Mouse (Mus musculus): ENCODE measurements around the gene Grid1. TPM values are rescaled to one million over a fixed set of nuclear protein-coding genes. Genes with fewer than 3 reads are reported as not detected.

The Grid1 gene
- polyA plus RNA-seq, 1 experiment = 22.3 TPM

- no peak overlapping the region for H3K4me3 ChIP-seq (ENCODE audit: insufficient read depth, low read length)
- peaks cover 1% of the 10 kb centered on the region; the same call in 1 of the 2 replicates for H3K4me1 ChIP-seq (ENCODE audit: control insufficient read depth, insufficient read depth, low read length)
- TF ChIP-seq CTCF (IDR thresholded peaks at IDR 0.05; ENCODE audit: extremely low read depth, insufficient read depth, low read length) = no peak
- no peak for TF ChIP-seq POLR2A (IDR thresholded peaks at IDR 0.05; ENCODE audit: extremely low read depth, insufficient read depth, low read length)
- H3K27ac ChIP-seq (ENCODE audit: insufficient read depth, low read length) = no peak overlapping the region
Measured at GRCm38 (mm10) chr14:35079954-35080353, 260.0 kb downstream of the Grid1 start.

GRCm38 (mm10) chr14:35092646-35093045, 272.7 kb downstream of the Grid1 start:
- no peak overlapping the region for H3K4me3 ChIP-seq (ENCODE audit: insufficient read depth, low read length)
- no peak overlapping the region for H3K27ac ChIP-seq (ENCODE audit: insufficient read depth, low read length)
- TF ChIP-seq CTCF (IDR thresholded peaks at IDR 0.05; ENCODE audit: extremely low read depth, insufficient read depth, low read length) (no peak), POLR2A (IDR thresholded peaks at IDR 0.05; ENCODE audit: extremely low read depth, insufficient read depth, low read length) (no peak)
- peaks cover 3% of the 10 kb centered on the region; the same call in 1 of the 2 replicates for H3K4me1 ChIP-seq (ENCODE audit: control insufficient read depth, insufficient read depth, low read length)

GRCm38 (mm10) chr14:35093561-35094186, 273.8 kb downstream of the Grid1 start:
- H3K4me1 ChIP-seq (ENCODE audit: control insufficient read depth, insufficient read depth, low read length) = peaks cover 3% of the 10 kb centered on the region; the same call in 1 of the 2 replicates
- TF ChIP-seq POLR2A (IDR thresholded peaks at IDR 0.05; ENCODE audit: extremely low read depth, insufficient read depth, low read length) (no peak), CTCF (IDR thresholded peaks at IDR 0.05; ENCODE audit: extremely low read depth, insufficient read depth, low read length) (0 out of 2 replicates have a peak, but pooled peaks have one; percentile 16)
- H3K27ac ChIP-seq (ENCODE audit: insufficient read depth, low read length) = no peak overlapping the region
- no peak overlapping the region for H3K4me3 ChIP-seq (ENCODE audit: insufficient read depth, low read length)

GRCm38 (mm10) chr14:35095506-35096059, 275.7 kb downstream of the Grid1 start:
- no peak for TF ChIP-seq CTCF (IDR thresholded peaks at IDR 0.05; ENCODE audit: extremely low read depth, insufficient read depth, low read length)
- no peak for TF ChIP-seq POLR2A (IDR thresholded peaks at IDR 0.05; ENCODE audit: extremely low read depth, insufficient read depth, low read length)
- Histone ChIP-seq H3K27ac (ENCODE audit: insufficient read depth, low read length) (no peak overlapping the region), H3K4me3 (ENCODE audit: insufficient read depth, low read length) (no peak overlapping the region), H3K4me1 (ENCODE audit: control insufficient read depth, insufficient read depth, low read length) (peaks cover 3% of the 10 kb centered on the region; the same call in 1 of the 2 replicates)

GRCm38 (mm10) chr14:35096085-35096484, 276.2 kb downstream of the Grid1 start:
- Histone ChIP-seq H3K4me3 (ENCODE audit: insufficient read depth, low read length) (no peak overlapping the region), H3K27ac (ENCODE audit: insufficient read depth, low read length) (no peak overlapping the region), H3K4me1 (ENCODE audit: control insufficient read depth, insufficient read depth, low read length) (peaks cover 3% of the 10 kb centered on the region; the same call in 1 of the 2 replicates)
- no peak for TF ChIP-seq CTCF (IDR thresholded peaks at IDR 0.05; ENCODE audit: extremely low read depth, insufficient read depth, low read length)
- no peak for TF ChIP-seq POLR2A (IDR thresholded peaks at IDR 0.05; ENCODE audit: extremely low read depth, insufficient read depth, low read length)

GRCm38 (mm10) chr14:35097166-35097565, 277.3 kb downstream of the Grid1 start:
- Histone ChIP-seq H3K4me3 (ENCODE audit: insufficient read depth, low read length) (no peak overlapping the region), H3K27ac (ENCODE audit: insufficient read depth, low read length) (no peak overlapping the region), H3K4me1 (ENCODE audit: control insufficient read depth, insufficient read depth, low read length) (peaks cover 3% of the 10 kb centered on the region; the same call in 1 of the 2 replicates)
- TF ChIP-seq CTCF (IDR thresholded peaks at IDR 0.05; ENCODE audit: extremely low read depth, insufficient read depth, low read length) (no peak), POLR2A (IDR thresholded peaks at IDR 0.05; ENCODE audit: extremely low read depth, insufficient read depth, low read length) (no peak)

- Histone ChIP-seq H3K4me3 (ENCODE audit: insufficient read depth, low read length) (no peak overlapping the region), H3K4me1 (ENCODE audit: control insufficient read depth, insufficient read depth, low read length) (no peaks in the 10 kb centered on the region), H3K27ac (ENCODE audit: insufficient read depth, low read length) (no peak overlapping the region)
- TF ChIP-seq POLR2A (IDR thresholded peaks at IDR 0.05; ENCODE audit: extremely low read depth, insufficient read depth, low read length) (no peak), CTCF (IDR thresholded peaks at IDR 0.05; ENCODE audit: extremely low read depth, insufficient read depth, low read length) (no peak)
Measured at GRCm38 (mm10) chr14:35103639-35104210, 283.8 kb downstream of the Grid1 start.

GRCm38 (mm10) chr14:35107596-35107995, 287.7 kb downstream of the Grid1 start:
- TF ChIP-seq CTCF (IDR thresholded peaks at IDR 0.05; ENCODE audit: extremely low read depth, insufficient read depth, low read length) (no peak), POLR2A (IDR thresholded peaks at IDR 0.05; ENCODE audit: extremely low read depth, insufficient read depth, low read length) (no peak)
- H3K4me3 ChIP-seq (ENCODE audit: insufficient read depth, low read length) = no peak overlapping the region
- H3K27ac ChIP-seq (ENCODE audit: insufficient read depth, low read length) = no peak overlapping the region
- no peaks in the 10 kb centered on the region for H3K4me1 ChIP-seq (ENCODE audit: control insufficient read depth, insufficient read depth, low read length)

GRCm38 (mm10) chr14:35110928-35111327, 291.0 kb downstream of the Grid1 start:
- no peaks in the 10 kb centered on the region for H3K4me1 ChIP-seq (ENCODE audit: control insufficient read depth, insufficient read depth, low read length)
- H3K4me3 ChIP-seq (ENCODE audit: insufficient read depth, low read length) = no peak overlapping the region
- no peak overlapping the region for H3K27ac ChIP-seq (ENCODE audit: insufficient read depth, low read length)
- TF ChIP-seq POLR2A (IDR thresholded peaks at IDR 0.05; ENCODE audit: extremely low read depth, insufficient read depth, low read length) (no peak), CTCF (IDR thresholded peaks at IDR 0.05; ENCODE audit: extremely low read depth, insufficient read depth, low read length) (peak; percentile 38; the same call in 1 of the 2 replicates)

Data from cortical plate, adult 2 months (tissue).